Mouse (Mus musculus) thymus, adult 2 months (tissue): ENCODE results near the gene Xpr1.

Source experiments
- CTCF ChIP-seq: fragments of 200-500 bp; IDR thresholded peaks from 2 replicates; pipeline ENCODE4 v1.5.1; 2012; ENCODE audit warnings: mild to moderate bottlenecking, control low read depth, low read length, moderate library complexity, borderline replicate concordance; ENCODE audit not compliant: control insufficient read depth, poor library complexity, insufficient read depth; ENCODE audit errors: extremely low read depth
- POLR2A ChIP-seq: fragments of 200-500 bp; IDR thresholded peaks from 2 replicates; pipeline ENCODE4 v1.6.1; 2012; ENCODE audit warnings: mild to moderate bottlenecking, low read length, control low read depth, moderate library complexity; ENCODE audit not compliant: control insufficient read depth, poor library complexity, insufficient read depth; ENCODE audit errors: extremely low read depth

- no peak for TF ChIP-seq POLR2A
- TF ChIP-seq CTCF = no peak
Measured at GRCm38 (mm10) chr1:155242488-155242745, 174.8 kb downstream of the Xpr1 start.
